Mouse (Mus musculus) lung, embryonic 16.5 days (tissue): ENCODE results near the gene Pet117. TPM values are rescaled to one million over a fixed set of nuclear protein-coding genes. Genes with fewer than 3 reads are reported as not detected.

ENCODE experiments used
- ATAC-seq: fragments of 200-750 bp; cut with Nextera tagmentation; 2 replicates; pipeline ENCODE4 v1.8.0; 2017; ENCODE audit warnings: low read depth, mild to moderate bottlenecking, moderate library complexity
- H3K27ac ChIP-seq: fragments of 300-500 bp; sonication (generic); 2 replicates; pipeline ENCODE4 v1.5.1; 2014; ENCODE audit warnings: mild to moderate bottlenecking, control low read depth, low read length
- H3K27me3 ChIP-seq: fragments of 300-500 bp; sonication (generic); 2 replicates; pipeline ENCODE4 v1.6.1; 2014; ENCODE audit warnings: low read depth, low read length, mixed read lengths; ENCODE audit not compliant: control insufficient read depth, insufficient read depth
- H3K36me3 ChIP-seq: fragments of 300-500 bp; sonication (generic); 2 replicates; pipeline ENCODE4 v1.6.1; 2014; ENCODE audit warnings: low read length; ENCODE audit not compliant: control insufficient read depth, insufficient read depth
- H3K4me1 ChIP-seq: fragments of 300-500 bp; sonication (generic); replicated peaks from 2 replicates; pipeline ENCODE4 v1.6.1; 2014; ENCODE audit warnings: low read length, mixed read lengths; ENCODE audit not compliant: control insufficient read depth, insufficient read depth
- H3K4me2 ChIP-seq: fragments of 300-500 bp; sonication (generic); 2 replicates; pipeline ENCODE4 v1.6.1; 2014; ENCODE audit warnings: low read depth, low read length, control low read depth
- H3K4me3 ChIP-seq: fragments of 300-500 bp; sonication (generic); 2 replicates; pipeline ENCODE4 v1.5.1; 2014; ENCODE audit warnings: mild to moderate bottlenecking, low read length, control low read depth
- H3K9ac ChIP-seq: fragments of 300-500 bp; sonication (generic); 2 replicates; pipeline ENCODE4 v1.6.1; 2014; ENCODE audit warnings: low read length, control low read depth
- H3K9me3 ChIP-seq: fragments of 300-500 bp; sonication (generic); 2 replicates; pipeline ENCODE4 v1.6.1; 2016; ENCODE audit warnings: low read length; ENCODE audit not compliant: control insufficient read depth
- WGBS: fragments of 180-500 bp; shearing (Covaris S2); extraction: QIAGEN DNeasy Blood & Tissue Kit; methylation state at CpG from one replicate; pipeline ENCODE4 v1.1.7; 2014; 5-methylcytosine and 5-hydroxymethylcytosine counted together
- polyA plus RNA-seq: library from polyadenylated mRNA; unstranded; fragments of >200 nt; fragmentation: Nextera tagmentation; extraction: Ambion mirVana; gene quantifications from 2 replicates; pipeline ENCODE4 v1.2.1, GENCODE M21; 2015

Pet117 gene
- polyA plus RNA-seq, 1 experiment from 2014 or later = 2.4 TPM

- H3K4me2 ChIP-seq = no peak overlapping the region
- H3K27me3 ChIP-seq = no peaks in the 10 kb centered on the region
- H3K4me1 ChIP-seq = no peaks in the 10 kb centered on the region
- no peak overlapping the region for H3K27ac ChIP-seq
- H3K9me3 ChIP-seq = no peaks in the 10 kb centered on the region
- H3K9ac ChIP-seq = no peak overlapping the region
- no peak for ATAC-seq
- H3K4me3 ChIP-seq = no peak overlapping the region
- WGBS = 82% methylated on average over 6 of the region's 6 CpGs
- peaks cover 43% of the 10 kb centered on the region for H3K36me3 ChIP-seq
Measured at GRCm38 (mm10) chr2:144400659-144401058, 31.9 kb downstream of the Pet117 start.

- Histone ChIP-seq H3K9me3 (no peaks in the 10 kb centered on the region), H3K4me1 (no peaks in the 10 kb centered on the region), H3K9ac (no peak overlapping the region), H3K27ac (no peak overlapping the region), H3K4me2 (no peak overlapping the region), H3K27me3 (no peaks in the 10 kb centered on the region), H3K4me3 (no peak overlapping the region), H3K36me3 (peaks cover 28% of the 10 kb centered on the region)
- no peak for ATAC-seq
- WGBS = 90% methylated on average over 4 of the region's 4 CpGs
Measured at GRCm38 (mm10) chr2:144409037-144409436, 40.2 kb downstream of the Pet117 start.

GRCm38 (mm10) chr2:144410603-144411002, 41.8 kb downstream of the Pet117 start:
- WGBS = 67% methylated on average over 3 of the region's 3 CpGs
- no peak overlapping the region for H3K27ac ChIP-seq
- H3K27me3 ChIP-seq = no peaks in the 10 kb centered on the region
- peaks cover 23% of the 10 kb centered on the region for H3K36me3 ChIP-seq
- no peak for ATAC-seq
- no peak overlapping the region for H3K4me2 ChIP-seq
- H3K9me3 ChIP-seq = no peaks in the 10 kb centered on the region
- H3K4me1 ChIP-seq = no peaks in the 10 kb centered on the region
- no peak overlapping the region for H3K4me3 ChIP-seq
- no peak overlapping the region for H3K9ac ChIP-seq

- Histone ChIP-seq H3K36me3 (peaks cover 2% of the 10 kb centered on the region; the same call in 1 of the 2 replicates), H3K9me3 (no peaks in the 10 kb centered on the region), H3K27me3 (no peaks in the 10 kb centered on the region), H3K4me1 (no peaks in the 10 kb centered on the region; the same call in 1 of the 2 replicates), H3K4me3 (no peak overlapping the region), H3K9ac (no peak overlapping the region), H3K4me2 (no peak overlapping the region), H3K27ac (no peak overlapping the region)
- ATAC-seq = no peak
- 81% methylated on average over 1 of the region's 1 CpGs for WGBS
Measured at GRCm38 (mm10) chr2:144414646-144415045, 45.9 kb downstream of the Pet117 start.

GRCm38 (mm10) chr2:144416859-144417258, 48.1 kb downstream of the Pet117 start:
- WGBS = 42% methylated on average over 8 of the region's 8 CpGs

GRCm38 (mm10) chr2:144418062-144418461, 49.3 kb downstream of the Pet117 start:
- H3K4me2 ChIP-seq = no peak overlapping the region
- H3K4me3 ChIP-seq = no peak overlapping the region
- WGBS = 33% methylated on average over 2 of the region's 2 CpGs
- H3K36me3 ChIP-seq = peaks cover 2% of the 10 kb centered on the region; the same call in 1 of the 2 replicates
- no peak for ATAC-seq
- no peaks in the 10 kb centered on the region for H3K27me3 ChIP-seq
- no peaks in the 10 kb centered on the region; the same call in 1 of the 2 replicates for H3K4me1 ChIP-seq
- no peak overlapping the region for H3K9ac ChIP-seq
- H3K27ac ChIP-seq = no peak overlapping the region
- H3K9me3 ChIP-seq = no peaks in the 10 kb centered on the region

More at GRCm38 (mm10) chr2:144416859-144417258, 48.1 kb downstream of the Pet117 start:
- Histone ChIP-seq H3K4me2 (no peak overlapping the region), H3K36me3 (peaks cover 2% of the 10 kb centered on the region; the same call in 1 of the 2 replicates), H3K9ac (no peak overlapping the region), H3K4me3 (no peak overlapping the region), H3K27me3 (no peaks in the 10 kb centered on the region), H3K4me1 (no peaks in the 10 kb centered on the region; the same call in 1 of the 2 replicates), H3K27ac (no peak overlapping the region), H3K9me3 (no peaks in the 10 kb centered on the region)
- no peak for ATAC-seq

- WGBS = 64% methylated on average over 10 of the region's 10 CpGs
- no peak for ATAC-seq
- Histone ChIP-seq H3K9ac (no peak overlapping the region), H3K4me2 (no peak overlapping the region), H3K4me3 (no peak overlapping the region), H3K4me1 (no peaks in the 10 kb centered on the region; the same call in 1 of the 2 replicates), H3K27ac (no peak overlapping the region), H3K36me3 (no peaks in the 10 kb centered on the region), H3K9me3 (no peaks in the 10 kb centered on the region), H3K27me3 (no peaks in the 10 kb centered on the region)
Measured at GRCm38 (mm10) chr2:144422094-144422675, 53.4 kb downstream of the Pet117 start.

Other genes with a start within 250 kb of the Pet117 start
- gene Mgme1, start 98.3 kb upstream of the Pet117 start, polyA plus RNA-seq = 21.8 and 22.6 TPM in 2 replicates
- gene Snx5, start 98.1 kb upstream of the Pet117 start, polyA plus RNA-seq = 101 and 103 TPM in 2 replicates
- gene Ovol2, start 36.9 kb upstream of the Pet117 start, polyA plus RNA-seq = 3.7 and 4.1 TPM in 2 replicates
- gene Kat14, start within 50 bp of the Pet117 start, polyA plus RNA-seq = 36.4 and 36.9 TPM in 2 replicates
- 1.3 and 2.1 TPM in 2 replicates for gene Dzank1, start 158.4 kb downstream of the Pet117 start, polyA plus RNA-seq
- 25.1 and 25.3 TPM in 2 replicates for gene Polr3f, start 158.7 kb downstream of the Pet117 start, polyA plus RNA-seq
- 65.3 and 65.6 TPM in 2 replicates for gene Rbbp9, start 181.9 kb downstream of the Pet117 start, polyA plus RNA-seq
- 96.7 and 102 TPM in 2 replicates for gene Sec23b, start 187.2 kb downstream of the Pet117 start, polyA plus RNA-seq
- 32.4 and 33.8 TPM in 2 replicates for gene Smim26, start 225.1 kb downstream of the Pet117 start, polyA plus RNA-seq
- gene Dtd1, start 230.9 kb downstream of the Pet117 start, polyA plus RNA-seq = 38.1 and 42.0 TPM in 2 replicates